Mouse (Mus musculus): ENCODE measurements around the gene Tnk2. TPM values are rescaled to one million over a fixed set of nuclear protein-coding genes. Genes with fewer than 3 reads are reported as not detected.

Gene Tnk2
- polyA plus RNA-seq, 2 experiments, result 3.8 to 15.3 TPM

DNA sequence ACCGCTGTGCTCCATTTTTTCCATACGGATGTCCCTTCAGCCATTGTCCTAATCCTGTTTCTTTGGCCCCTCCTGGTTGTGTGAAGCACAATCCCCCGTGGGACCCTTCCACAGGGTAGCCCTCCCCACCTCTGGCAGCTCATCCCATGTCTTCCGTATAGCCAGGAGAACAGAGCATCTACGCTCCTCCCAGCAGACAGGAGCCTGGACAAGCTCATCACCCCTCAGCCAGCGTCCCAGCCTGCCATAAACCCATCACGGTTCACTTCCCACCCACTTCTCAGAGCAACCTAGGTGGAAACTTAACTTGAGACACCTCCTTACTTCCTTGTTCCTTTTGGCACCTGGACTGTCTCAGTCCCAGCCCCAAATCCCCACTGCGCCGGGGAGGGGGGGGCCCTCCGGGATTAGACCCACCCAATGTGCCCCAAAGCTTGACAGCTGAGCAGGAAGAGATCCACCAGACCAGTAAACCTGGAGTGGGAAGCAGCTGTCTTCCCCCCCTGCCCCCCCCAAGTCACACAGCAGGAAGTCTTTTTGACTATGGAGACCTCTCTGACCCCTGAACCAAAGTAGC, 64.9 kb downstream of the Tnk2 start:
- Histone ChIP-seq H3K27ac (no peak overlapping the region), H3K36me3 (replicated peaks; ENCODE audit: control insufficient read depth, insufficient read depth, low read depth) (no peaks in the 10 kb centered on the region), H3K9ac (replicated peaks) (no peak overlapping the region), H3K4me3 (ENCODE audit: insufficient read depth in 1 of 2, low read depth in 2 of 2, low read length in 2 of 2) (no peak overlapping the region), H3K27me3 (ENCODE audit: control insufficient read depth, insufficient read depth, low read length) (no peaks in the 10 kb centered on the region), H3K4me2 (ENCODE audit: low read depth) (no peak overlapping the region), H3K4me1 (replicated peaks; ENCODE audit: control insufficient read depth in 2 of 2, insufficient read depth in 2 of 2, low read length in 1 of 2) (peaks cover 7 to 8% of the 10 kb centered on the region in 2 experiments; a peak in 3 of 4 replicates), H3K9me3 (ENCODE audit: control insufficient read depth, low read length) (no peaks in the 10 kb centered on the region)
- WGBS (ENCODE audit: insufficient replicate concordance), result 65% methylated on average over 10 of the region's 10 CpGs
- TF ChIP-seq EP300 (IDR thresholded peaks at IDR 0.05; ENCODE audit: low read depth) (no peak), CTCF (IDR thresholded peaks at IDR 0.05; ENCODE audit: low read depth) (no peak)
- DNase-seq (ENCODE audit: low read depth in 3 of 3, low spot score in 3 of 3), result no peak
- ATAC-seq (ENCODE audit: insufficient read depth), result no peak

DNA sequence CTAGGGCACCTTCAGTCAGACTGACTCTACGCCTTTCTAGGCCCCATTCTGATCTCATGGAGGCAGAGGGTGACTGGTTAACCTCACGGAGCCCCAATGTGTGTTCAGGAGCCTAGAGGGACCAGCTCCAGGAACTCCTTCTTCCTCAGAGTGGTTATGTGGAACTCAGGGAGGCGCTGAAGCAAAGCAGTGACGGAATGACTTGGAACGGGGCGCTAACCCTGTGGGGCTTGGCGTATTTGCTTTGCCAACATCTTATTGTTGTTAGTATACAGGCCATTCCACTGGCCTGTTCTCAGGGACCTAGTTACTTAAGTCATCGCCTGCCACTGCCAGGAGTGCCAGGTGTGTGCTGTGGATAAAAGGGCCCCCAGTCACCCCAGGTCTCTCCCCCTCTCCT, 65.4 kb downstream of the Tnk2 start:
- no peak overlapping the region for H3K9ac ChIP-seq (replicated peaks)
- H3K27ac ChIP-seq, result no peak overlapping the region

DNA sequence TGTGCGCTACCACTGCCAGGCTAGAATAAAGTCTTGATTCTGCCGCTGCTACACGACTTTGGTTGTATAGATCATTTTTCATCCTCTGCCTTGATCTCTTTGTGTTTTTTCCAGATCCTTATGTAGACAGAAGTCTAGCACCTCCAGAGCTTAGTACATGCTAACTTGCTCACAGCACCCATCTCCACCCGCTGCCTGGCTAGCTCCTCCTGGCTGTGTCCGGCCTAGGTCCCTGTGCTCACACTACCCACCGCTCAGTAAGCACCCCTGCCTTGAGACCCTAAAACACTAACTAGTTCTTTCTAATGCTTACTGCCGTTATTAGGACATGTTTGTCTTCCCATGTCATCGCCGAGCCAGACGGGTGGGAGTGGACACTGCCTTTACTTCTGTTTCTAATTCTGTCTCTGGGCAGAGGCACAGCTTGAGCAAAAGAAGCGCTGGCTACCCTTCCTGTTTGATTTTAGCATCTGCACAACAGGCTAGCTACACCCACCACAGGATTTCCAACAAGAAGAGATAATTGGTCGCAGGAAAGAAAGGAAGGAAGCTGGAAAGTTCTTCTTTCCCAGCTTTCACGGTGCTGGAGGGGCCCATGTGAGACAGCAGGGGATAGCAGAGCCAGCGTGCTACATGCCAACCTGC, 66.9 kb downstream of the Tnk2 start:
- H3K4me3 ChIP-seq (ENCODE audit: insufficient read depth in 1 of 2, low read depth in 2 of 2, low read length in 2 of 2), result no peak overlapping the region
- TF ChIP-seq EP300 (IDR thresholded peaks at IDR 0.05; ENCODE audit: low read depth) (no peak), CTCF (IDR thresholded peaks at IDR 0.05; ENCODE audit: low read depth) (no peak)
- no peaks in the 10 kb centered on the region for H3K9me3 ChIP-seq (ENCODE audit: control insufficient read depth, low read length)
- ATAC-seq (ENCODE audit: insufficient read depth) (no peak), DNase-seq (ENCODE audit: low read depth in 3 of 3, low spot score in 3 of 3) (no peak)
- H3K4me2 ChIP-seq (ENCODE audit: low read depth), result no peak overlapping the region
- H3K9ac ChIP-seq (replicated peaks), result no peak overlapping the region
- peaks cover 6 to 7% of the 10 kb centered on the region in 2 experiments; a peak in 3 of 4 replicates for H3K4me1 ChIP-seq (replicated peaks; ENCODE audit: control insufficient read depth in 2 of 2, insufficient read depth in 2 of 2, low read length in 1 of 2)
- 41% methylated on average over 14 of the region's 14 CpGs for WGBS (ENCODE audit: insufficient replicate concordance)
- H3K27me3 ChIP-seq (ENCODE audit: control insufficient read depth, insufficient read depth, low read length), result no peaks in the 10 kb centered on the region
- no peaks in the 10 kb centered on the region for H3K36me3 ChIP-seq (replicated peaks; ENCODE audit: control insufficient read depth, insufficient read depth, low read depth)
- no peak overlapping the region for H3K27ac ChIP-seq

More for the DNA sequence above, 65.4 kb downstream of the Tnk2 start:
- H3K4me2 ChIP-seq (ENCODE audit: low read depth), result no peak overlapping the region
- DNase-seq (ENCODE audit: low read depth in 3 of 3, low spot score in 3 of 3), result no peak
- H3K27me3 ChIP-seq (ENCODE audit: control insufficient read depth, insufficient read depth, low read length), result no peaks in the 10 kb centered on the region
- H3K9me3 ChIP-seq (ENCODE audit: control insufficient read depth, low read length), result no peaks in the 10 kb centered on the region
- TF ChIP-seq CTCF (IDR thresholded peaks at IDR 0.05; ENCODE audit: low read depth), result no peak
- TF ChIP-seq EP300 (IDR thresholded peaks at IDR 0.05; ENCODE audit: low read depth), result no peak
- WGBS (ENCODE audit: insufficient replicate concordance), result 73% methylated on average over 8 of the region's 8 CpGs
- ATAC-seq (ENCODE audit: insufficient read depth), result no peak
- H3K4me3 ChIP-seq (ENCODE audit: insufficient read depth in 1 of 2, low read depth in 2 of 2, low read length in 2 of 2), result no peak overlapping the region
- H3K36me3 ChIP-seq (replicated peaks; ENCODE audit: control insufficient read depth, insufficient read depth, low read depth), result no peaks in the 10 kb centered on the region
- H3K4me1 ChIP-seq (replicated peaks; ENCODE audit: control insufficient read depth in 2 of 2, insufficient read depth in 2 of 2, low read length in 1 of 2), result peaks cover 7 to 8% of the 10 kb centered on the region in 2 experiments; a peak in 3 of 4 replicates

DNA sequence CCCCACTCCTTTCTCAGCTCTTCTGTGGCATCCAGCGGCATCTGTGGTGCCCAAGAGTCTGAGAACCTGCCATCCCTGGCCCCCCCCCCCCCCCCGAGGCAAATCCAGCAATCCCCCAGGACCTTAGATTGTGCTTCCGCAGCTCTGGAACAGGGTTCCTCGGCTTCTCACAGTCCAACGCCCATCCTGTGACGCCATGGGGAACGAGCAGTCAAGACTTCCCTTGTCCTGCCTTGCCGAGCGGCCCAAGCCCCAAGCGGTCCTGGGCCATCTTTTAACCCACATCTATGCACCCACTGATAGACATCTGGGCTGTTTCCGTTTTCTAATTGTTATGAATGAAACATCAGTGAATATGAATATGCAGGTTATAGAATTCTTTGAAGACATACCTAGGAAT, 68.5 kb downstream of the Tnk2 start:
- ATAC-seq (ENCODE audit: insufficient read depth) (no peak), DNase-seq (ENCODE audit: low read depth in 3 of 3, low spot score in 3 of 3) (no peak)
- no peak overlapping the region for H3K4me2 ChIP-seq (ENCODE audit: low read depth)
- H3K4me1 ChIP-seq (replicated peaks; ENCODE audit: control insufficient read depth in 2 of 2, insufficient read depth in 2 of 2, low read length in 1 of 2), result peaks cover 6 to 7% of the 10 kb centered on the region in 2 experiments; a peak in 3 of 4 replicates
- 70% methylated on average over 11 of the region's 11 CpGs for WGBS (ENCODE audit: insufficient replicate concordance)
- no peak overlapping the region for H3K9ac ChIP-seq (replicated peaks)
- H3K9me3 ChIP-seq (ENCODE audit: control insufficient read depth, low read length), result no peaks in the 10 kb centered on the region
- H3K27ac ChIP-seq, result no peak overlapping the region
- TF ChIP-seq EP300 (IDR thresholded peaks at IDR 0.05; ENCODE audit: low read depth) (no peak), CTCF (IDR thresholded peaks at IDR 0.05; ENCODE audit: low read depth) (no peak)
- H3K4me3 ChIP-seq (ENCODE audit: insufficient read depth in 1 of 2, low read depth in 2 of 2, low read length in 2 of 2), result no peak overlapping the region
- no peaks in the 10 kb centered on the region for H3K27me3 ChIP-seq (ENCODE audit: control insufficient read depth, insufficient read depth, low read length)
- H3K36me3 ChIP-seq (replicated peaks; ENCODE audit: control insufficient read depth, insufficient read depth, low read depth), result no peaks in the 10 kb centered on the region

GRCm38 (mm10) chr16:32713556-32713955, 69.9 kb downstream of the Tnk2 start:
- Histone ChIP-seq H3K9me3 (ENCODE audit: control insufficient read depth, low read length) (no peaks in the 10 kb centered on the region), H3K4me3 (ENCODE audit: insufficient read depth in 1 of 2, low read depth in 2 of 2, low read length in 2 of 2) (no peak overlapping the region), H3K9ac (replicated peaks) (no peak overlapping the region), H3K27me3 (ENCODE audit: control insufficient read depth, insufficient read depth, low read length) (no peaks in the 10 kb centered on the region), H3K36me3 (replicated peaks; ENCODE audit: control insufficient read depth, insufficient read depth, low read depth) (no peaks in the 10 kb centered on the region), H3K4me2 (ENCODE audit: low read depth) (no peak overlapping the region), H3K4me1 (replicated peaks; ENCODE audit: control insufficient read depth in 2 of 2, insufficient read depth in 2 of 2, low read length in 1 of 2) (no peaks in the 10 kb centered on the region; a peak in 1 of 4 replicates), H3K27ac (no peak overlapping the region)
- ATAC-seq (ENCODE audit: insufficient read depth) (no peak), DNase-seq (ENCODE audit: low read depth in 3 of 3, low spot score in 3 of 3) (no peak)
- TF ChIP-seq EP300 (IDR thresholded peaks at IDR 0.05; ENCODE audit: low read depth), result no peak
- TF ChIP-seq CTCF (IDR thresholded peaks at IDR 0.05; ENCODE audit: low read depth), result no peak
- 57% methylated on average over 6 of the region's 6 CpGs for WGBS (ENCODE audit: insufficient replicate concordance)

All from liver, embryonic 14.5 days (tissue).